Mouse (Mus musculus) kidney, embryonic 14.5 days (tissue): Measurements from ENCODE around the gene Rarb. TPM values are rescaled to one million over a fixed set of nuclear protein-coding genes. Genes with fewer than 3 reads are reported as not detected.
A peak's percentile ranks its signal among the peaks of the same experiment; 100 is the strongest.

Source experiments
- ATAC-seq: fragments of 200-750 bp; cut with Nextera tagmentation; 2 replicates; pipeline ENCODE4 v1.8.0; 2017; ENCODE audit warnings: moderate number of reproducible peaks, mild to moderate bottlenecking, moderate TSS enrichment, moderate library complexity; ENCODE audit not compliant: low FRiP score, low TSS enrichment
- H3K27ac ChIP-seq: fragments of 300-500 bp; sonication (generic); 2 replicates; pipeline ENCODE4 v1.5.1; 2014; ENCODE audit warnings: low read depth, mild to moderate bottlenecking, low read length, moderate library complexity, mixed read lengths
- H3K27me3 ChIP-seq: fragments of 300-500 bp; sonication (generic); 2 replicates; pipeline ENCODE4 v1.6.1; 2014; ENCODE audit warnings: mild to moderate bottlenecking, low read length; ENCODE audit not compliant: control insufficient read depth, insufficient read depth
- H3K36me3 ChIP-seq: fragments of 300-500 bp; sonication (generic); 2 replicates; pipeline ENCODE4 v1.6.1; 2014; ENCODE audit warnings: low read length, mixed read lengths; ENCODE audit not compliant: control insufficient read depth, insufficient read depth
- H3K4me1 ChIP-seq: fragments of 300-500 bp; sonication (generic); 2 replicates; pipeline ENCODE4 v1.6.1; 2014; ENCODE audit warnings: low read length, mixed read lengths; ENCODE audit not compliant: control insufficient read depth, insufficient read depth
- H3K4me2 ChIP-seq: fragments of 300-500 bp; sonication (generic); replicated peaks from 2 replicates; pipeline ENCODE4 v1.6.1; 2014; ENCODE audit warnings: low read depth, mild to moderate bottlenecking, low read length
- H3K4me3 ChIP-seq: fragments of 300-500 bp; sonication (generic); 2 replicates; pipeline ENCODE4 v1.5.1; 2014; ENCODE audit warnings: mild to moderate bottlenecking, low read length
- H3K9ac ChIP-seq: fragments of 300-500 bp; sonication (generic); 2 replicates; pipeline ENCODE4 v1.6.1; 2014; ENCODE audit warnings: low read depth, mild to moderate bottlenecking, low read length, moderate library complexity
- H3K9me3 ChIP-seq: fragments of 300-500 bp; sonication (generic); 2 replicates; pipeline ENCODE4 v1.6.1; 2016; ENCODE audit warnings: low read length; ENCODE audit not compliant: control insufficient read depth
- WGBS: fragments of 180-500 bp; shearing (Covaris S2); extraction: QIAGEN DNeasy Blood & Tissue Kit; methylation state at CpG from one replicate; pipeline ENCODE4 v1.1.7; 2014; 5-methylcytosine and 5-hydroxymethylcytosine counted together
- polyA plus RNA-seq: library from polyadenylated mRNA; unstranded; fragments of >200 nt; fragmentation: Nextera tagmentation; extraction: Ambion mirVana; gene quantifications from 2 replicates; pipeline ENCODE4 v1.2.1, GENCODE M21; 2014

Gene Rarb
- polyA plus RNA-seq, 1 experiment from 2014 or later: 44.3 TPM

DNA sequence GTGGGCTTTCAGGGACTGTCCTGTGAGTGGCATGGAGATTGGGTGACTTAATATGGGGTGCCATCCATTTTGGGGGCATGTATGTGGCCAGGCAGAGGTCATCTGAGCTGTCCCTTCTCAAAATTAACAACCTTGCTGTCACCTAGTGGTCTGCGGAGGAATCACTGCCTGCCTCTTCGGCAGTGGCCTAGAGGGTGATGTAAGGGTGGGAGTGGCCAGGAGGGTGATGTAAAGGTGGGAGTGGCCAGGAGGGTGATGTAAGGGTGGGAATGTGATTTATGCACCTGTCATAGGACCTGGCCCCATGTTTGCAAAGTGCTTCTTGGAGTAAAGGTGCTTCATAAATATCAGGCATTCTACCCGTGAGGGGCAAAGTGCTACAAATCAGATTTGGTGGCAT lies 371.4 kb downstream of the Rarb start:
- H3K4me1 ChIP-seq: no peaks in the 10 kb centered on the region; the same call in 1 of the 2 replicates
- H3K4me2 ChIP-seq: no peak overlapping the region
- no peak overlapping the region for H3K4me3 ChIP-seq
- ATAC-seq: peak; percentile 75
- no peaks in the 10 kb centered on the region for H3K9me3 ChIP-seq
- peaks cover 9% of the 10 kb centered on the region; the same call in 1 of the 2 replicates for H3K36me3 ChIP-seq
- no peaks in the 10 kb centered on the region for H3K27me3 ChIP-seq
- WGBS: 28% methylated on average over 3 of the region's 3 CpGs
- no peak overlapping the region for H3K27ac ChIP-seq
- H3K9ac ChIP-seq: no peak overlapping the region

DNA sequence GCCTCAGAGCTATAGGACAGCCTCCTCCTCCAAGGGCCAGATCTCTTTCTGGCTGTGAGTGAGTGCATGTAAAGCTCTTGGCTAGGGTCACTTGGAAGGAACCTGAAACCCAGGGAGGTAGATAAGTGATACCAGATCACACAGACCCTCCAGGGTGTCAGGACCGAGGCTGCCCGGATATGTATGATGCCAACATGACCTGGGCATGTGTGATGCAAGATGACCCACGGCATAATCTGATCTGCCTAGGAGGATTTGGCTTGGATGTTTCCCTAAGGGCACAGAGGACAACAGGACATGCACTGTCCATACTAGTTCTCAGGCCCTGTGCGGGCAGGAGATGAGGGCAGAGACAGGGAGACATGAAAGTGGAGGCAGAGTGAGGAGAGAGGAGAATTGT lies 374.1 kb downstream of the Rarb start:
- 53% methylated on average over 4 of the region's 4 CpGs for WGBS
- Histone ChIP-seq H3K9ac (no peak overlapping the region), H3K4me3 (no peak overlapping the region), H3K27ac (no peak overlapping the region), H3K9me3 (no peaks in the 10 kb centered on the region), H3K27me3 (no peaks in the 10 kb centered on the region), H3K4me2 (no peak overlapping the region), H3K4me1 (peaks cover 2% of the 10 kb centered on the region; the same call in 1 of the 2 replicates), H3K36me3 (peaks cover 26% of the 10 kb centered on the region)
- no peak for ATAC-seq

DNA sequence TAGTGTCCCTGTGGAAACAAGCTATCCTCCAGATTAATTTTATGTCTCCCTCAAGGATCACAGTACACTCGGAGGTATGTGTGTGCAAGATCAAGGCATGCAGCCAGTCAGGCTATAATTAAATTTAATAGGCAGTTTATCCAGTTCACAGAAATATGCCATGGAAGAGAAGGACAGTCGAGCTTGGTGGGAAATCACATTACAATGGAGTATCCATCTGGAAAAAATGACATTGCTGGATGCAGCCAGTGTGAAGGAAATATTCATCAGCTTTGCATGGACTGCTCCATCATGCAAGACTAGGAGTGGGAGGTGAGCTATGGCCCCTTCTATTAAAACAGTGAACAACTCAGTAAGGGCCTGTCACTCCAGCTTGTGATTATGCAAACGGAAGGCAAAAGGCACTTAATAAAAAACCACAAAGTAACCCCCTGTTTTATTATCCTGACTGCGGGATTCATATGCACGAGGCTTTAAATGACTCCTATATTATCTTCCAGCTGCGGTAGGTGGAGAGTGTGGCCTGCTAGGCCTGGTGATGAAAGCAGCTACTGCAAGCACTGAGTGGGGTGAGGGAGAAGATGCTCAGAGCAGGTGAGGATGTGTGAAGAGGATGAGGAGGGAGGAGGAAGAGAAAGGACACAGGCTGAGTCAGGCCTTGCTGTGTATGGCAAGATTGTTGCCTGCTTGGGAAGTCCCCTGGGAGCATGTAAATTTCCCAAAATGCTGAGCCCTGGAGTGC lies 379.4 kb downstream of the Rarb start:
- Histone ChIP-seq H3K4me3 (no peak overlapping the region), H3K4me1 (0 out of 2 replicates have a peak, but pooled peaks cover 6% of the 10 kb centered on the region), H3K9ac (no peak overlapping the region), H3K27me3 (no peaks in the 10 kb centered on the region), H3K9me3 (no peaks in the 10 kb centered on the region), H3K36me3 (peaks cover 44% of the 10 kb centered on the region), H3K4me2 (no peak overlapping the region), H3K27ac (no peak overlapping the region)
- ATAC-seq: no peak
- WGBS: 50% methylated on average over 6 of the region's 6 CpGs

DNA sequence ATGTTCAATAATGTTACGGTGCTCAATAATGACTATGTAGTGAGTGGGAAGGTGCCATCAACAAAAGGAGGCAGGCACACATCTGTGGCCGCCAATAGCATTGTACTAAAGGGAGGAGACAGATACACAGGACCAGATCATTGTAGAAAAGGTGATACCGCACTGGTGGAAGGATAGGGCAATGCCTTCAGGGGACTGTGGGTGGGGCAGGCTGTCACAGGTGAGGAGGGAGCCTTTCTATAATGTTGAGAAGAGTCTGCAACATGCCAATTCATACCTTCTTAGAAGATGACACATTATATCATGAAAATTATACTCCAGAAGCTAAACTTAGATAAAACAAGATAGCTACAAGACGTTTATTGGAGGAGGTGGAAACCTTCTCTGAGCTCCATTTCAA lies 381.6 kb downstream of the Rarb start:
- 0 out of 2 replicates have a peak, but pooled peaks cover 6% of the 10 kb centered on the region for H3K4me1 ChIP-seq
- H3K27me3 ChIP-seq: no peaks in the 10 kb centered on the region
- no peak overlapping the region for H3K9ac ChIP-seq
- H3K36me3 ChIP-seq: peaks cover 46% of the 10 kb centered on the region
- H3K4me2 ChIP-seq: no peak overlapping the region
- H3K4me3 ChIP-seq: no peak overlapping the region
- 92% methylated on average over 4 of the region's 4 CpGs for WGBS
- no peak for ATAC-seq
- no peak overlapping the region for H3K27ac ChIP-seq
- no peaks in the 10 kb centered on the region for H3K9me3 ChIP-seq

DNA sequence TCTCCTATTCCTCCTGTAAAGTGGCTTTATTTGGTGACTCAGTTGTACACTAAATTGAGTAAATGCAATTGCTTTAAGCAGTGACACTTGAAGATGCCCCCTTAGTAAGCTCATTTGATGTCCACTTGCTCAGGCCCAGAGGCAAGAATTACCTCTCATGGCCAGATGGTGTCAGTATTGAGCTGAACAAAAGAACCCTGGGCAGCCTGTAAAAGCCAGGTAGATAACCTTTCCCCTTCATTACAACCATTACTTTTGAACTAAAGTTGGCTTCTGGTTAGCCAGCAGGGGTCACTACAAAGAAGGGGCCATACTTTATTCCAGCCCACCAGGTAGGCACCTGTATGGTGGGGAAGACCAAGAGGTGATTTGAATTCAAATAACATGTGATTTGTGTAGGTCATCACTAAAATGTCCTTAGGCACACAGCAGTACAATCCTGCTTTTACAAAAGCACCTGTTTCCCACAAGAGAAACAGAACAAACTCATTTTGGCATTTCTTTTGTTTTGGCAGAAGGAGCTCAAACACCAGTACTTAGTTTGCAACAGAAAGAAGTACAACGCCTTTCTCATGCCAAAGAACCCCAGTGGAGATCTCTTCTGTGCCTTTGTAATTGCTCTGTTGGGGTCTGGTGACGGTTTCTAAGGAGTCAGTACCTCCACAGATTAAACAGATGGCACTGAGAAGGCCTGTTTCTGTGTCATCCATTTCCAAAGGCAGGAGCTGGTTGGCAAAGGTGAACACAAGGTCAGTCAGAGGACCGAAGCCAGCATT lies 384.4 kb downstream of the Rarb start:
- Histone ChIP-seq H3K4me1 (0 out of 2 replicates have a peak, but pooled peaks cover under 1% of the 10 kb centered on the region), H3K4me3 (no peak overlapping the region), H3K27ac (no peak overlapping the region), H3K9ac (no peak overlapping the region), H3K4me2 (no peak overlapping the region), H3K36me3 (peaks cover 54% of the 10 kb centered on the region), H3K27me3 (no peaks in the 10 kb centered on the region), H3K9me3 (no peaks in the 10 kb centered on the region)
- WGBS: 80% methylated on average over 3 of the region's 3 CpGs
- peak; percentile 76 for ATAC-seq

DNA sequence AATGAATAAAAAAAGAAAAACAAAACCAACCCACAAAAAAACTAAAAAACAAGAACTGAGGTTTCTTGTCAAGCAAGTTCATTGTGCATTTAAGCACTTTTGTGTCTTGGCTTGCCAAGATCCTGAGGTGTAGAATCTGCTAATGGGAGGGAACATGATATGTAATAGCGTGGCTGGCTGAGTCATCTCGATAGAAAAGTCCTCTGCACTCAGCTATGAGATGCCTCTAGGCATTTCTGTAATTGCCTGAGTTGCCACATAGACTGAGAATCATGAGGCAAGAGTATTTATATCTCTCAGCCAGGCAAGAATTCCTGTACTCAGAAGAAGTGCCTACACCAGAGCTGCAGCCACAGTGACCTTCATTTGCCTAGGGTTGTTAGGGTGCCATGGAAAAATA lies 385.8 kb downstream of the Rarb start:
- no peaks in the 10 kb centered on the region for H3K9me3 ChIP-seq
- H3K4me2 ChIP-seq: no peak overlapping the region
- H3K27ac ChIP-seq: no peak overlapping the region
- no peak overlapping the region for H3K9ac ChIP-seq
- no peaks in the 10 kb centered on the region for H3K4me1 ChIP-seq
- ATAC-seq: no peak
- H3K36me3 ChIP-seq: peaks cover 62% of the 10 kb centered on the region
- 66% methylated on average over 2 of the region's 2 CpGs for WGBS
- no peak overlapping the region for H3K4me3 ChIP-seq
- H3K27me3 ChIP-seq: no peaks in the 10 kb centered on the region

DNA sequence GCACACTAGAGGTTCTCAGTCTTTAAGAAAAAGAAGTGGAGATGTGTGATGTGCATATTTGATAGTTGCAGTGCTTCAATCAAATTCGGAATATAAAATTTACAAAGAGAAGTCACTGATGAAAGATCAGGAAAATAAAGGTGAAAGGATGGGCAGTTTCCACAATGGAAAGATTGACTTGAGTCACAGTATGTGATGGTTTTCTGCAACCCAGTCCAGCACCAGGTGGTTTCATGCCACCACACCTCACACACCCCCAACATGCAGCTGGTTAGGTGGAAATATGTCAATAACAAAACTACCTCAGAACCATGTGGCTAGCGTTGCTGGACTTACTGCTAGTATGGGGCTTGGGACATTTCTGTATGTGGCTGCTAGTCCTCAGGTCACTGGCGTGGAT lies 386.4 kb downstream of the Rarb start:
- WGBS: 91% methylated on average over 3 of the region's 3 CpGs
- H3K4me1 ChIP-seq: no peaks in the 10 kb centered on the region
- no peak overlapping the region for H3K4me2 ChIP-seq
- no peaks in the 10 kb centered on the region for H3K27me3 ChIP-seq
- H3K27ac ChIP-seq: no peak overlapping the region
- no peak overlapping the region for H3K9ac ChIP-seq
- H3K4me3 ChIP-seq: no peak overlapping the region
- H3K9me3 ChIP-seq: no peaks in the 10 kb centered on the region
- ATAC-seq: no peak
- H3K36me3 ChIP-seq: peaks cover 63% of the 10 kb centered on the region

DNA sequence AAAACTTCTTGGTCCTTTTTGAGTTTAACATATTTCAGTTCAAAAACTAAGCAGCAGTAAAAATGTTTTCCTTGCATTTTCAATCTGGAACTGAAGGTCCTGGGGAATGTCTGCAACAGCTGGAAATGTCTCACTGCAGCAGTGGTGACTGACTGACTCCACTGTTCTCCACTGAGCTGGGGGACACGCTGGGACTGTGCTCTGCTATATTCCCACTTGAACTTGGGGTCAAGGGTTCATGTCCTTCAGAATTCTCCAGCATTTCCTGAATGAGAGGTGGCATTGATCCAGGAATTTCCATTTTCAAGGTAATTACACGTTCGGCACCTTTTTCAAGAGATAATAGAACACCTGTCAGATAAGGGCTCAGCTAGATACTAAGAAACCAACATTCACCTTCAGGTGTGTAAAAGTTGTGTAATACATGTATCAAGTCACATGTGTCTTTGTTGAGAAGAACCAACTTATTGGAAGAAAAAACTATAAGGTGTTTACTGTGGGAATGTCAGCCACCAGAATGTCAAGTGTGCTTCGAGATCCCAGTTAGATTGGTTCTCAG lies 386.9 kb downstream of the Rarb start:
- Histone ChIP-seq H3K27me3 (no peaks in the 10 kb centered on the region), H3K27ac (no peak overlapping the region), H3K4me3 (no peak overlapping the region), H3K4me2 (no peak overlapping the region), H3K9ac (no peak overlapping the region), H3K36me3 (peaks cover 63% of the 10 kb centered on the region), H3K9me3 (no peaks in the 10 kb centered on the region), H3K4me1 (no peaks in the 10 kb centered on the region)
- 78% methylated on average over 4 of the region's 4 CpGs for WGBS
- no peak for ATAC-seq

DNA sequence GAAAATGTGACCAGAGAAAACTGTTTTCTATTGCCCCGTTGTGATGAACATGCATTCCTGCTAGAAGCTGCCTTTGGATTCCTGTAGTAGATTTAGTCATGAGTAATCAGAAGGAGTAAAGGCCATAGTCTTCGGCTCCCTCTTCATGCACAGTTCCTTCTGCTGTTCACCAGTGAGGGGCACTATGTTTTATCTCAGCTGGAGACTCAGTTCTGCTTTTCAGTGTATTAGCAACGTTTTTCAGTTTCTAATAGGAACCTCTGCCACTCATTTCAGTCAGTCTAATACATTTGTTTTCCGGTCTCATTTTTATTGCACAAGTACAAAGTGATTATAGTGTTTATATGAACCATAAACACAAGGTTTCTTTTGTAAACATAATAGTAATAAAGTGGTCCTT lies 391.4 kb downstream of the Rarb start:
- no peak overlapping the region for H3K9ac ChIP-seq
- H3K27ac ChIP-seq: no peak overlapping the region
- no peak for ATAC-seq
- H3K4me1 ChIP-seq: no peaks in the 10 kb centered on the region
- no peak overlapping the region for H3K4me3 ChIP-seq
- H3K4me2 ChIP-seq: no peak overlapping the region
- no peaks in the 10 kb centered on the region for H3K27me3 ChIP-seq
- H3K36me3 ChIP-seq: peaks cover 59% of the 10 kb centered on the region
- WGBS: 86% methylated on average over 4 of the region's 4 CpGs
- no peaks in the 10 kb centered on the region for H3K9me3 ChIP-seq
